Comparison of ENCODE assay signal across 11 mouse cellular contexts in the genomic region with DNA sequence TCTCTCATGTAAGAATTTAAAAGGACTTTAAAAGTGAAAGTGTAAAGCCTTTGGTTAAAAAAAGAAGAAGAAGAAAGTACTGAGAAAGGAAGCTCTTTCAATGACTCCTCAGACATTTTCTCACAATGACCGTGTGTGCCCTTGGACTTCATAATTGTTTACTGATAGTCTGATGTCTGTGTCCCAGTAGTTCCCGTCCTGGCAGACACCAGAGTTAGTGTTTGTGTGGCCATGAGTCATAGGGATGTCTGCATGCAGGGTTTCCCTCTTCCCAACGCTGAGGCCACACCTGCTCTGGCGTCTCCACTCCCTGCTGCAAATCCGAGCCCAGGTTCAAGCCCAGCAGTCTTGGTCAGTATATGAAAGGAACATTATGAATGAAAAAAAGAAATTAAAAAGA. TPM values are rescaled to one million over a fixed set of nuclear protein-coding genes. Genes with fewer than 3 reads are reported as not detected.
DNase-seq lines count a peak whose midpoint lies in the region; ATAC-seq and TF ChIP-seq lines count a peak whose summit lies in the region.
"Had no signal": no experiment of that assay in that cellular context is flagged by ENCODE, and none has a peak within 500 bp of the region (broad histone marks: within the 10 kb centered on the region; RNA-seq: fewer than 3 reads in every experiment).

No protein-coding gene starts in this region.

- no peaks in the 10 kb centered on the region for H3K36me3 ChIP-seq in liver, embryonic 14.5 days (replicated peaks; ENCODE audit: control insufficient read depth, insufficient read depth, low read depth)
- H3K36me3 ChIP-seq in liver, embryonic 11.5 days (ENCODE audit: control insufficient read depth, insufficient read depth, low read length), result no peaks in the 10 kb centered on the region
- H3K36me3 ChIP-seq in midbrain, embryonic 16.5 days (ENCODE audit: control insufficient read depth, insufficient read depth, low read length), result no peaks in the 10 kb centered on the region
- H3K36me3 ChIP-seq: lung, embryonic 15.5 days had no signal

- no peak overlapping the region for H3K4me3 ChIP-seq in liver, embryonic 14.5 days (ENCODE audit: insufficient read depth in 1 of 2, low read depth in 2 of 2, low read length in 2 of 2)
- H3K4me3 ChIP-seq in liver, embryonic 11.5 days (ENCODE audit: low read depth, low read length), result no peak overlapping the region
- no peak overlapping the region for H3K4me3 ChIP-seq in midbrain, embryonic 16.5 days (ENCODE audit: low read depth, low read length)
- no peak overlapping the region for H3K4me3 ChIP-seq in layer of hippocampus, adult 2 months
- H3K4me3 ChIP-seq: lung, embryonic 15.5 days had no signal

- peaks cover 0 to 6% of the 10 kb centered on the region in 2 experiments; a peak in 2 of 4 replicates for H3K4me1 ChIP-seq in liver, embryonic 14.5 days (replicated peaks; ENCODE audit: control insufficient read depth in 2 of 2, insufficient read depth in 2 of 2, low read length in 1 of 2)
- H3K4me1 ChIP-seq in liver, embryonic 11.5 days (replicated peaks; ENCODE audit: control insufficient read depth, insufficient read depth, low read length), result peaks cover 7% of the 10 kb centered on the region; the same call in 1 of the 2 replicates
- 0 out of 2 replicates have a peak, but pooled peaks cover 2% of the 10 kb centered on the region for H3K4me1 ChIP-seq in midbrain, embryonic 16.5 days (ENCODE audit: control insufficient read depth, insufficient read depth, low read length)

- no peak for TF ChIP-seq CTCF in liver, embryonic 14.5 days (IDR thresholded peaks at IDR 0.05; ENCODE audit: low read depth)
- TF ChIP-seq CTCF in layer of hippocampus, adult 2 months (conservative IDR thresholded peaks at IDR 0.05), result no peak

- 0 out of 2 replicates have a peak, but pooled peaks have one; percentile 31 for ATAC-seq in liver, embryonic 14.5 days (ENCODE audit: insufficient read depth)
- ATAC-seq in liver, embryonic 11.5 days (replicated peaks; ENCODE audit: low FRiP score), result no peak; the same call in 1 of the 2 replicates
- ATAC-seq in midbrain, embryonic 16.5 days, result no peak
- ATAC-seq: hindbrain, postnatal 0 days had no signal

- H3K9ac ChIP-seq in liver, embryonic 14.5 days (replicated peaks), result no peak overlapping the region
- no peak overlapping the region for H3K9ac ChIP-seq in liver, embryonic 11.5 days (ENCODE audit: low read depth, low read length)
- H3K9ac ChIP-seq in midbrain, embryonic 16.5 days (ENCODE audit: low read depth, low read length), result no peak overlapping the region
- H3K9ac ChIP-seq: lung, embryonic 15.5 days had no signal

- 45% methylated on average over 5 of the region's 5 CpGs for WGBS in liver, embryonic 14.5 days (ENCODE audit: insufficient replicate concordance)
- 52% methylated on average over 5 of the region's 5 CpGs for WGBS in liver, embryonic 11.5 days
- 61% methylated on average over 5 of the region's 5 CpGs for WGBS in midbrain, embryonic 16.5 days

- H3K4me2 ChIP-seq in liver, embryonic 14.5 days (ENCODE audit: low read depth), result peak overlapping the region; percentile 15; the same call in 1 of the 2 replicates
- no peak overlapping the region for H3K4me2 ChIP-seq in liver, embryonic 11.5 days
- no peak overlapping the region for H3K4me2 ChIP-seq in midbrain, embryonic 16.5 days (ENCODE audit: low read length)
- H3K4me2 ChIP-seq: lung, embryonic 15.5 days had no signal

- H3K27me3 ChIP-seq in liver, embryonic 14.5 days (ENCODE audit: control insufficient read depth, insufficient read depth, low read length), result no peaks in the 10 kb centered on the region
- no peaks in the 10 kb centered on the region for H3K27me3 ChIP-seq in liver, embryonic 11.5 days (replicated peaks; ENCODE audit: control insufficient read depth, insufficient read depth, low read length)
- no peaks in the 10 kb centered on the region for H3K27me3 ChIP-seq in midbrain, embryonic 16.5 days (ENCODE audit: control insufficient read depth, insufficient read depth, low read depth, low read length)
- H3K27me3 ChIP-seq: lung, embryonic 15.5 days had no signal

- no peaks in the 10 kb centered on the region for H3K9me3 ChIP-seq in liver, embryonic 14.5 days (ENCODE audit: control insufficient read depth, low read length)
- no peaks in the 10 kb centered on the region for H3K9me3 ChIP-seq in liver, embryonic 11.5 days (ENCODE audit: control insufficient read depth, low read length)
- H3K9me3 ChIP-seq in midbrain, embryonic 16.5 days (replicated peaks; ENCODE audit: control insufficient read depth, low read length, poor library complexity, severe bottlenecking), result no peaks in the 10 kb centered on the region
- H3K9me3 ChIP-seq: lung, embryonic 15.5 days had no signal

- no peak for DNase-seq in liver, embryonic 14.5 days (ENCODE audit: low read depth in 3 of 3, low spot score in 3 of 3)
- no peak for DNase-seq in liver, embryonic 11.5 days (ENCODE audit: low spot score)
- DNase-seq in adrenal gland, postnatal 14 days, result peak; percentile 51
- DNase-seq in heart, postnatal 4 days, result peak; percentile 26
- DNase-seq in skeletal muscle tissue, adult 2 months (ENCODE audit: low read depth, low spot score), result peak; percentile 51
- DNase-seq in layer of hippocampus, adult 18-20 months (ENCODE audit: low spot score in 2 of 2), result no peak
- DNase-seq in layer of hippocampus, adult 2 months (ENCODE audit: low spot score in 2 of 2), result no peak
- DNase-seq: cerebellum, adult 9-10 months had no signal

- TF ChIP-seq EP300 in liver, embryonic 14.5 days (IDR thresholded peaks at IDR 0.05; ENCODE audit: low read depth), result no peak

- H3K27ac ChIP-seq in liver, embryonic 14.5 days, result no peak overlapping the region
- no peak overlapping the region for H3K27ac ChIP-seq in liver, embryonic 11.5 days (ENCODE audit: low read depth, low read length)
- no peak overlapping the region for H3K27ac ChIP-seq in midbrain, embryonic 16.5 days (ENCODE audit: low read length)
- H3K27ac ChIP-seq in layer of hippocampus, adult 2 months, result no peak overlapping the region
- H3K27ac ChIP-seq: hindbrain, postnatal 0 days; lung, embryonic 15.5 days had no signal

RNA-seq across cellular contexts. Expression of a gene that starts 29.0 kb away (rescaled TPM):
- 8.9 and 10.5 TPM in 2 replicates for polyA plus RNA-seq in liver, embryonic 14.5 days (2012; rRNA removed)
- 13.6 and 13.9 TPM in 2 replicates for polyA plus RNA-seq in liver, embryonic 14.5 days (2014; fragmentation: Nextera tagmentation; extraction: Ambion mirVana)
- polyA plus RNA-seq in liver, embryonic 11.5 days (2014; fragmentation: Nextera tagmentation; extraction: Ambion mirVana), result 32.2 and 34.9 TPM in 2 replicates
- 112 and 119 TPM in 2 replicates for total RNA-seq in adrenal gland, postnatal 14 days (2021)
- total RNA-seq in heart, postnatal 4 days (2021), result 10 to 100 TPM; 95.4 to 97.2 TPM
- polyA plus RNA-seq in midbrain, embryonic 16.5 days (2015; fragmentation: Nextera tagmentation; extraction: Ambion mirVana), result 40.8 and 45.2 TPM in 2 replicates
- total RNA-seq in layer of hippocampus, adult 18-20 months (2021), result 10 to 100 TPM; 67.0 to 67.5 TPM
- 10 to 100 TPM; 61.7 to 68.5 TPM for total RNA-seq in layer of hippocampus, adult 2 months (2021)

RNA-seq across cellular contexts. Expression of a gene that starts 29.1 kb away (rescaled TPM):
- polyA plus RNA-seq in liver, embryonic 14.5 days (2012; rRNA removed), result not detected in 2 replicates
- not detected in 2 replicates for polyA plus RNA-seq in liver, embryonic 14.5 days (2014; fragmentation: Nextera tagmentation; extraction: Ambion mirVana)
- polyA plus RNA-seq in liver, embryonic 11.5 days (2014; fragmentation: Nextera tagmentation; extraction: Ambion mirVana), result not detected in 2 replicates
- total RNA-seq in adrenal gland, postnatal 14 days (2021), result not detected in 2 replicates
- not detected for total RNA-seq in heart, postnatal 4 days (2021)
- not detected in 2 replicates for polyA plus RNA-seq in midbrain, embryonic 16.5 days (2015; fragmentation: Nextera tagmentation; extraction: Ambion mirVana)
- not detected for total RNA-seq in layer of hippocampus, adult 18-20 months (2021)
- total RNA-seq in layer of hippocampus, adult 2 months (2021), result not detected
- total RNA-seq: hindbrain, postnatal 0 days had no signal
- polyA plus RNA-seq: hindbrain, postnatal 0 days; lung, embryonic 15.5 days had no signal

Comparison
In these comparisons a context has a peak if more than half of its experiments do, and no peak if none do; other contexts are left out.
1. DNase-seq: peak in adrenal gland, postnatal 14 days (single experiment), heart, postnatal 4 days (single experiment) and skeletal muscle tissue, adult 2 months (single experiment); none in liver, embryonic 14.5 days (0 of 3), liver, embryonic 11.5 days (single experiment), layer of hippocampus, adult 18-20 months (0 of 2) and layer of hippocampus, adult 2 months (0 of 2).